Mouse (Mus musculus): Measurements from ENCODE around the gene U90926.

DNA sequence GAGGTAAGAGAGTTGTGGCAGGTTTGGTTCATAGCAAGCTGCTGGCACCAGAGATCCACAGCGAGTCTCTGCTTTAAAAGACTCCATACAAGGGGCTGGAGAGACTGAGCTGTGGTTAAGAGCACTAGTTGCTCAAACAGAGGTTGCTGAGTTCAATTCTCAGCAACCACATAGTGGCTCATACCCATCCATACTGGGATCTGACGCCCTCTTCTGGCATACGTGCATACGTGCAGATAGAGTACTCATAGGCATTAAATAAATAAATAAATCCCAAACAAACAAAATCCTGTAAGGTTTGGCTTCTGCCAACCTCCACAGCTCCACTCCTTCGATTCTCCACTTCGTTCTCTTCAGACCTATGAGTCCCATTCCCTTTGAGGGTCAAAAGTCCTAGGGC, 36.8 kb upstream of the U90926 start:
- no peak for TF ChIP-seq TAL1 (IDR thresholded peaks at IDR 0.05; ENCODE audit: low read length)
- no peak for TF ChIP-seq GATA1 (IDR thresholded peaks at IDR 0.05; ENCODE audit: low read length)
